Mouse (Mus musculus) c-Kit-positive CD71-positive TER-119-negative erythroid progenitor cells, embryonic 14.5 days (primary cell): Measurements from ENCODE around the gene Mark2.
"Not testable (repeated sequence)": the region's sequence is repeated elsewhere in the genome, so short reads cannot be mapped to it uniquely, and the experiment has no call there.

ENCODE experiments used
- DNase-seq: peaks from one replicate; pipeline ENCODE4 v3.0.0-alpha.2; 2013; ENCODE audit warnings: low read depth

Mark2 gene

DNA sequence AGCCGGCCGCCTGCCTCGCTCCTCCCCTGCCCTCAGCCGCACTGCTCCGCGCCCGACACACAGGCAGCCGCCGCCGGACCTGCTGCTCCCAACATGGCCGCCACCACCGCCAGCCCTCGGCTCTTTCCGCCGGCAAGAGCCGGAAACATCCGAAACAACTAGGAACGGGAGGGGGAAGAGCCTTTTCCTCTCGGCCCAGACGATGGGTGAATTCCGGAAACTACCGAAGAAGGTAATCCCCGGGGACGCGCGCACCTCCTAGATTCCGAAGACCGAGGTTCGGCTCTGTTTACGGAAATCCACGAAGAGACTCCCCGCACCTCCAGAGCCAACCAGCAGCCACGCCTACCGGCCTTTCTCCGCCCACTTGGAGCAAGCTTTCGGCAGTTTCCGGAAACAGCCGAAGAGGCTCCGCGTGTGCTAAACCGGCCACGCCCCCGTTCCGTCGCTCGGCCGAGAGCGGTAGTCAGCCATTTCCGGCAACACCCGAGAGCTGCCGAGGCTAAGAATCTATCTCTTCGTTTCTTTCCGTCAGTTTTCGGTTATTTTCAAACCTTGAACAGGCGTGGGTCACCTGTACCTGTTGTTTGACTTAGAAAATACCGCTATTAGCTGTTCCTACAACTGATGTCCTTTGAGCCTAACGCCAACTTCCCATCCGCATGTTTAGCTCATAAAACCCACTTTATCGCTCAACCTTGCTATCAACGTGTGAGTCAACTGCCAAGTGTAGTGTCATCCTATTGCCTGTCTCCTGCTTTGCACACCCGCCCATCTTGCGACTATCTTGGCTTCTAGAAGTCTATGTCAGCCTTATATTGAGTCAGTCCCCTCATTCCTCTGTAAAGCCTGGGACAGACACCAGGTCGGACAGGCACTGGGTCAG, at the start of gene Mark2:
Gene Mark2, minus strand, starts transcription at position 349 of the 886 bp plus-strand sequence.
- peak; percentile 100 for DNase-seq

DNA sequence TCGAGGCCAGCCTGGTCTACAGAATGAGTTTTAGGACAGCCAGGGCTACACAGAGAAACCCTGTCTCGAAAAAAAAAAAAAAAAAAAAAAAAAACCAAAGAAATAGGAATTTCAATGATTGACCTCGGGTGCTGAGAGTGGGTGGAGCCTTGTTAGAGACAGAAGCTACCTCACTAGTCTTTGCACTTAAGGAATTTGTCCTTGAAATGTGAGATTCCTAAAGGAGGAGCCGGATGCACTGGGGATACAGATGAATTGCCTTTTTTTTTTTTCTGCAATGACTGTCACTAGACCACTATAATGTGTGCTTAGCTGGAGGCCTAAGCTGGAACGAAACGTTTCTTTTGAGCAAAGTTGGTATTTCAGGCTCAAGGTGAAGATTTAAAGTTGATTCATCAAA, 46.8 kb upstream of the Mark2 start:
- DNase-seq, result no peak

DNA sequence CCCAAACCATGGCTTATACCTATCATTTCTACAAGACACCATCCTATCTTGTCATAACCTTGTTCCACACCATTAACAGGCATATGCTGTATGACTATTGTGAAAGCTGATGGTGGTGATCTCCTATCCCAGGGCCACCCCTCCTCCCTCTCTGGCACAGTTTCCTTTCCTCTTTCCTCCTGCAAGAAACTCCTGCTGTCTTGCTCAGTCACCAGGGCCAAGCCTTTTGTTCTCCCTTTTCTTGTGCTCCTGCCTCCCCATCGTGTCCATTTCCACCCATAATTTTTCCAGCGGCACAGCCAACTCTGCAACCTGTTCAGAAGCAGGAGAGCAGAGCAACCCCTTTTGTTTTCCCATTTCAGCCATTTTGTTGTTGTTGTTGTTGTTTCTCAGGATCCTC, 44.4 kb upstream of the Mark2 start:
- DNase-seq, result no peak

DNA sequence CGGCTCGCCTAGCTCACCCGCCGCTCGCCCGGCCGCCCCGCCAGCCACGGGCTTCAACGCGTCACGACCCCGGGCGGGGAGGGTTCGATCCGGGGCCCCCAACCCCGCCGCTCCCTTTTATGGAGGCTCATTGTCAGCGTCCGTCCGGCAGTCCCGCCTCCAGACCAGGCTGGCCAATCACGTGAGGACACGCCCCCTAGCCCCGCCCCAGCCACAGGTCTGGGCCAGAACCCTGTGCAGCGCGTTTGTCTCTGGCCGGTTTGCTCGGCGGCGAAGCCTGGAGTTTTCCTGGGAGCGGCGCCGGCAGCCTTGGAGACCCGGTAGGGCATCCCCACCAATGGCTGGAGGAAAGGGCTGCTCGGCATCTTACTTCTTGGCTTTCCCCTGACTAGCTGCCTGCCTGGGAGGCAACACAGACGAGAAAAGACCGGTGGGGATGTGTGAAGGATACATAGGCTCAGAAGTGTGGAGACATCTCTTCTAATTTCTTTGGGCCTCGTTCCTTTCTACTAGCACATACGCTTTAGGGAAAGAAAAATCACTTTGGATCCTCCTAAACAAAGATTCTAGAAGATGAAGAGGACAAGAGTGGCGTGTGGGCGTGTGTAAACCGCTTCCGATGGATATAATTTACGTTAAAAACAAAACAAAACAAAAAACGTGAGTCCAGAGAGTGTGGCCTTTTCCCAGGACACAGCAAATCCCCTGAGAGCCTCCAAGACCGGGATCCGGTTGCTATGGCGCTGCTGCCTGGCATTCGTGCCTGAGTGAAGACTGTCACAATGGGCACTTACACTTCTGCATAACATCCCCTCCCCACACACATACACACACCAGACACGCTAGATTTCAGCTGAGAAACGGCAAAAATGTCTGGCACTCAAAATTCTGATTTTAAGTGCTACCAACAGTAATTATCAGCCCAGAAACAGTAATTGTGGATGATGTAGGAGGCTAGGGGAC, 41.5 kb upstream of the Mark2 start, which contains the start of gene Spindoc:
Gene Spindoc, minus strand, starts transcription at position 92 of the 963 bp plus-strand sequence.
- DNase-seq, result peak; percentile 87

DNA sequence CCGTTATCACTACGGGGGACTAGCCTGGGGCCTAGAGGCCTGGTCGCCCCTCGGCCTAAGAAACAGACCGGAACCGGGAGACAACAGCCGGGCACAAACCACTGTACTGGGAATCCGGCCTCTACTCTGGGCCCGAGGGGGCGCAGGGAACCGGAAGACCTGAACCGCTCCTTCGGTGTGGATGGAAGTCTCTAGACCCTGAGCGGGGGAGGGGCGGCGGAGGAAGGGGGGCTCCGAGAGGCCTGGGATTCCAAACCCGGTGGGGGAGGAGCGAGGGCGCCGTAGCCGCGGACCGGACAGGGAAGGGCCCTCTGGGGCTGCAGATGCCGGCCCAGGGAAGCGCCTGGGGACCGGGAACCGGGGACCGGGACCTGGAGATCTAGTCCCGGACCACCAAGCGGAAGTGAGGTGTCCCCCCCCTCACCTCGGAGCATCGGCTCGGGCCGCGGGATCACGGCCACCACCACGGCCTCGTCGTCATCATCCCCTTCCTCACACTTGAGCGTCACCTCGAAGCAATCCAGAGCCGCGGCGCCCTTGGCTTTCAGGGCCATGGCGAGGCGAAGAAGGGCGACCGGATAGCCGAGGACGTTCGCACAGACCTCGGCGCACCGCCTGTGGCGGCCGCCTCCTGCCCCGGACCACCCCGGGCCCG, 40.7 kb upstream of the Mark2 start:
- DNase-seq, result no peak

DNA sequence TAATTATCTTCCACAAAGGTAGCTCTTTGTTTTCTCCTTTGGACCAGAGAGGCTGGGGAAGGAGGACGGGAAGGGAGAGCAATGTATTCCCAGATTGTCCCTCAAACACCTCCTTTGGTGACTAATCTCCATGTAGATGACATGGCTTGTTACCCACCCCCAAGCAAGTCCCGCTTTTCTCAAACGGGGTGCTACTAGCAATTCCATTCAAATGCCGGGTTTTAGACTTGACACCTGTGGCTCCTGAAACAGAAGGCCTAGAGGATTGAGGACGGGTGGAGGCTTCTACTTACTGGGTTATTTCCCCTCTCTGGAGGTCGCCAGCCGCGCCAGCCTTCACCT, 40.2 kb upstream of the Mark2 start:
- no peak for DNase-seq

DNA sequence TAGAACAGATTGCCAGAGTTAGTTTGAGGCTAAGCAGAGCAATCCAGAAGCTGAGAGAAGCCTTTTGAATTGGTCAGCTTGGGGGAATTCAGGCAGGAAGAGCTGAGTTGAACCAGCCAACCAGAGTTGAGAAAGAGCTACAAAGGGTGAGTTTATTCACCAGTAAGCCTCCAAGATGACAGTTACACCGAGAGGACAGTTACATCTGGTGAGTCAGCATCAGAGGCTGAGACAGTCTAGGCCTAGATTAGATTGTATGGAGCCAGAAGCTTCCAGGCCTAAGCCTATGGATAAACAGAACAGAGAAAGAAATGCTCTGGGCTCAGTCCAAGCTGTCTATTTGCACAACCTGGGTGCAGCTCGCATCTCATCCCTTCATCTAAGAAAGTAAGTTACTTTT, 36.0 kb upstream of the Mark2 start:
- no peak for DNase-seq

DNA sequence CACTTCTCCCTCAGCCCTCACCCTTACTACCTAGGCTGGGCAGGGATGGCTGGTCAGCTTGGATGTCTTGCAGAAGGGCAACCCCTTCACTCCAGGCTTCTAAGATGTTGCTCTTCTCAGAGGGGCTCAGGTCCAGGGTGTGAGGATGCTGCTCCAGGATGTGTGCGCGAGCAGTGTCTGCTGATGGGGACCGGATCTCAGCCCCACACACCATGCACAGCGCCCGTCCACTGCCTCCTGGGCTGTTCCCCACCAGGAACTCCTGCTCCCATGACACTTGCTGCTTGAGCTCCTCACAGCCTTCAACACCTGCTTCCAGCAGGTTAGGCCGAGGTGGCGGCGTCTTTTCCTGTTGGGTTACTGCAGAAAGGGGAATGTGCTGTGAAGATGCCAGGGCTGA, 32.8 kb upstream of the Mark2 start:
- DNase-seq, result no peak

DNA sequence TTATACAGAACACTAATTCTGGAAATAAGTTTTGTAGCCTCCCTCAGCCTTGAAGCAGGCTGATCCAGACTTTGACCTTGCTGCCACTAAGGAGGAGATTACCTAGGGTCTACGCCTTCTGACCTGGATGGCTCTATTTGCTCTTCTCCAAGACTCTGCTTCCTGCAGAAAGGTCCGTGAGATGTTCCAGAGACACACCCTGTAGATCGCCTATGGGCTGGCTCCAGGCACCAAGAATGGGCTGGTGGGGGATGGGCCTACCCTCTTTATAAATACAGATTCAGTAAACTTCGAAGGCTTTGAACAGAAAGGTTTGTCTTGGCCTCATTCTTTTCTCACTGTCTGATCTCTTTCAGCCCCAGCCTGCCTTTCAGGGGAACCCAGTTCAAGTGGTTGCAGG, 27.8 kb upstream of the Mark2 start:
- DNase-seq, result not testable (repeated sequence)

DNA sequence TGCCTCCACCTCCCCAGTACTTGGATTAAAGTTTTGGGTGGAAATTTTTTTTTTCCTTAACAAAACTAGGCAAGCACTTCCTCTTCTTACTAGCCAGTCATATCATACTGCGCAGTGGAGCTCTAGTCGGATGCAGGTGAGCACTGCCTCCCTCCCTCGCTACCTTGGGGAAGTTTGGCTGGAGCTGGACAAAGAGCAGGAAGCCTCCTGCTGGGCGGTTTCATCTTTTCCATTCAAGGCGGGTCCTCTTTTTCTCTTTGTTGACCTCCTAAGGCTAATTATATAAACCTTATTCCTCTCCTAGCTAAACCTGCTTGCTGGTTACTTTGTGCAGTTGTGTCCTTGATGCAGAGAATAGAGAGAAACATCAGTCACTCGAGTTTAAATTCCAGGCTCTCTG, 12.0 kb upstream of the Mark2 start:
- DNase-seq, result no peak

DNA sequence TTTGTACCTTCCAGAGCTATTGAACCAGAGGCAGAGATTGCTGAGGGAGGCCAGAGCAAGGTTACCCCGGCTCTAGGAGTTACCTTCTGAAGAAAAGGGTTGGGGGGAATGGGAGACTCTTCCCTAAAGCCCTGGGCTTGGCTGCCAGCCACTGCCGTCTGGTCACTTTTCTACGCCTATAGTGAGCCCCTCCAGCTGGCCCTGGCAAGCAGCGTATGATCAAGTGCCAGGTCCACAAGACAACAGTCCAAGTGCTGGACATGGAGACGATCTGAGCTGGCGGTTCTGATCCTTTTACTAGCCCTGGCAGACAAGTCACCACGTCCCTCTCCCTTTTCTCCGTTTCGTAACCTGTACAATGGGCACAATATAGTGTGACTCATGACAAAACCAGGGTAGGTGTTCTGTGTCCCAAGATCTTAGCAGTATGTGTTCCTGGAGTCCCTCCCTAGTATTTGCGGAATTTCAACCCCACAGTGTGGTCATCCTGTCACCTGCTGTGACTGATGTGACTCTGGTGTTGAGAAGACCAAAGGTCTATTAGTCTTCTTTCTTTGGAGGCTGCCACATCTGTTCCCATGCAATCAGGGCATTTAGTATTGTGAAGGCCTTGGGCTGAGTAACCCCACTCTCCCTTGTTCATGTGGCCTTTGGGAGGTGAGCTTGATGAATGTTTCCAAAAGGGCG, 11.3 kb upstream of the Mark2 start:
- DNase-seq, result no peak

DNA sequence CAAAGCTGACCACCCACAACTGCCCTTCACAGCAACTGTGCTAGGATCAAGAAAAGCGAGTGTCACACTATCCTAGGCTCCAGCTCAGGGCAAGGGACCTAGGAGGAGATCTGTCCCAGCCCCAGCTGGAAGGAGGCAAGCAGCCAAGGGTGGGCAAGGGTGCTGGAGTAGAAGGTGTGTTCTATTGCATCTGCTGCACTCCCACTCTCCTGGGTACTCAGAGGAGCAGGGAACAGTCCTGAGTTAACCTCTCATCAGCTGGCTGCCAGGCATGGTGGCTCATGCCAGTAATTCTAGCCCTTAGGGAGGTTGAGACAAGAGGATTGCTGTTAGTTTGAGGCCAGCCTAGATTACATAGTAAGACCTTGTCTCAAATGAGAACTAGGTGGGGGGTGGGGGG, 8.3 kb upstream of the Mark2 start:
- DNase-seq, result no peak

DNA sequence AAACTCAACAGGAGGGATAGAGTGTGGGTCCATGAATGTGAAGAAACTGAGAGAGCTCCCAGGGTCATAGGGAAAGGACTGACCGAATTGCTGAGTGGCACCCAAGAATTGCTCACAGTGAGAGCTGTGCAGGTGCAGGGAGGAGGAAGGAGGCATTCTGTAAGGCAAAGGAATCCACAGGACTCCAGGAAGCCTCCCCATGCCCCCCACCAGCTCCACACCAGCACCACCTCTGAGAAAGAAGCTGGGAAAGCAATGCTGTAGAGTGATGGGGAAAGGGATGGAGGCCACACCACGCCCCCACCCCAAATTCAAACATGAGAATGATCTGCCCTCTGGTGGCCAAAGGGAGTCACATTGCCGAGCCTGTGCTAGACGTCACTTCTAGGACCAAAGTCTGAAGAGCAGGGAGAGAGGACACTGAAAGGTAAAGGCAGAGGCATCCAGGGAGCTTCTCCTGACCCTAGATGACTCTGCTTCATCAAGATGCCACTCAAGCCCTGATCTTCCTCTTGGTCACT, 3.6 kb upstream of the Mark2 start:
- DNase-seq, result no peak

DNA sequence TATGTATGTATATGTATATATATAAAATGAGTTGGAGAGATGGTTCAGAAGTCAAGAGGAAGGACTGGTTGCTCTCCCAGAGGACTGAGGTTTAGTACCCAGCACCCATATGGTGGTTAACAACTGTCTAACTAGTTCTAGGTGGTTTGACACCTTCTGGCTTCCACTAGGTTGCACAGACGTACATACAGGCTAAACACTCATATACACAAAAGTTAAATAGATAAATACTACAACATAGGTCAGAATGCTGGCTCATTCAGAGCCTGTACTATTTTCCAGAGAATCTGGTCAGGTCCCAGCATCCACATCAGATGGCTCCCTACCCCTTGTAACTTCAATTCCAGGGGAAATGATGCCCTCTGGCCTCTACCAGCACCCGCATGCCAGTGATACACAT, 986 bp upstream of the Mark2 start:
- no peak for DNase-seq

DNA sequence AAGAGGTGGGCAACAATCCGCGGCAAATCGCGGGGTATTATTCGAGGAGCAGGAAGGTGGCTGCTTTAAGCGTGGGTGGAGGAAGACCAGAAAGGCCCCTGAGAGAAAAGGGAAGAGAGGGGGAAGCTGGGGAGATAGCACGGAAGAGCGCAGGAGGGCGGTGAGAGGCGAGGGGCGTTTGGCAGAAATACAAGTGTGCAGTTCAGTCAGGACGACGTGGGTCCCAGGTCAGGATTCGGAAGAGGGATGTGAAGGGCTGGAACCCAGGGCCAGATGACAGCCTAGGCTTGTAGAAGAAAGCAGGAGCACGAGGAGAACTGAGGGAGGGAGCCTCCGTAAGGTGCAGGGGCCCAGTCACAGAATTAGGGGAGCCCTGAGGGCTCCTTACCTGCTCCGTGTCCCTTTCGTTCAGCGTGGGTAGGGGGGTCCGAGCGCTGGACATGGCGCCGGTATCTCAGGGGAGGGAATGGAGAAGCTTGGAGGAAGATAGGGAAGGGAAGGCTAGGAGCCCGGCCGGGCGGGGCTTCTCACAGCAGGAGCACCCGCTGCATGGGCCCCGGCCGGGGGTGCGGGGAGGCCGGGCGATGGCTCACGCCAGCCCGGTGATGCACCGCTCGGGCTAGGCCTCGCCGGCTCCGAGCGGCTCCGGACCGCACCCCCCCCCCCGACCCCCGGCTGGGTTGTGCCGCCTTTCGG, 732 bp downstream of the Mark2 start:
- no peak for DNase-seq

DNA sequence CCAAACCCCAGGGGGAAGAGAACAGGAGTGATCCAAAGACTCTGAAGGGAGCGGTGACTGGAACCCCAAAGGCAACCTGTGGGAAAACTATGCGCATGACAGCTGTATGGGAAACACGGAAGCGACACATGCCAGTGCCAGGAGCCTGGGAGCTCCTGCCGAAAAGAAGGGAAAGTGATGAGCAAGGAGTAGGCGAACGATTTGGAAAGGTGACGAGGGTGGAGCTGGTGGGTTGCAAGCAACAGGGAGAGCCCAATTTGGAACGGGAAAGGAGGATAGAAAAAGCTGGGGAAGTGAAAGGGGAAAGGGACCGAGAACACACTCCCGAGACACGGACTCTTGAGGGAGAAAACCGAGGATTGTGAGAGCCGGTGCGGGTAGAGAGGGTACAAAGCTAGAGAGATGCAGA, 1.3 kb downstream of the Mark2 start:
- no peak for DNase-seq

DNA sequence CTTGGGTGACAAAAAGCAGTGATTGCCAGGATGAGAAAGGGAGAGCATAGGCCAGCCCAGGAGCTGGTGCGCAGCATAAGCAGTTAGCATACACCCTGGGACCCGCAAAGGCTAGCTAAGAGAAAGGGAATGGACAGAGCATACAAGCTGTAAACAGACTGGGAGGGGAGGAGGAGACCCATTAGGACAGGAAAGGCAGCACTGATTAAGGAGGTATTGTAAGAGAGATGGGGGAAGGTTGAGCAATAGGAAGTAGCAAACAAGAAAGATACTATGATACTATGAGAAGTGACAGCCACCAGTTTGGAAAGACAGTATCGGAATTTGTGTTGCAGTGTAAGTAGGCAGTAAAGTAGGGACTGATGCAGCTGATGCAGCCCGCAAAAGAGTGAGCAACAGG, 1.8 kb downstream of the Mark2 start:
- no peak for DNase-seq

DNA sequence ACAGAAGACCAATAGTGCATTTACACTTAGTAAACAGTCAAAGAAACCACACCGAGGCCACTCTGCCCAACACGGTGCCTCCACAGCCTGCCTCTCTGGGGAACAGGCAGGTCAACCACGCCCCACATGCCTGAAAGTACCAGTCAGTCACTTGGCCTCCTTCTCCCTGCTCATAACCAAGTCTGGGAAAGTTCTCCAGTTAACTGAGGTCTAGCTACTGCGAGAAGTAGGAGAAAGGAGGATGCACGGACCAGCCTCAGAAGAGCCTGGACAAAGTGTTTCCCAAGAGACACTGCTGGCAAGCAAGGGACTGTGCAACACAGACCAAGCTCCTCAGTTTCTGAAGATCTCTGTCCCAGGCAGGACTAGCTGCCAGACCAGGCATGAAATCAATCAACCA, 2.6 kb downstream of the Mark2 start:
- no peak for DNase-seq

DNA sequence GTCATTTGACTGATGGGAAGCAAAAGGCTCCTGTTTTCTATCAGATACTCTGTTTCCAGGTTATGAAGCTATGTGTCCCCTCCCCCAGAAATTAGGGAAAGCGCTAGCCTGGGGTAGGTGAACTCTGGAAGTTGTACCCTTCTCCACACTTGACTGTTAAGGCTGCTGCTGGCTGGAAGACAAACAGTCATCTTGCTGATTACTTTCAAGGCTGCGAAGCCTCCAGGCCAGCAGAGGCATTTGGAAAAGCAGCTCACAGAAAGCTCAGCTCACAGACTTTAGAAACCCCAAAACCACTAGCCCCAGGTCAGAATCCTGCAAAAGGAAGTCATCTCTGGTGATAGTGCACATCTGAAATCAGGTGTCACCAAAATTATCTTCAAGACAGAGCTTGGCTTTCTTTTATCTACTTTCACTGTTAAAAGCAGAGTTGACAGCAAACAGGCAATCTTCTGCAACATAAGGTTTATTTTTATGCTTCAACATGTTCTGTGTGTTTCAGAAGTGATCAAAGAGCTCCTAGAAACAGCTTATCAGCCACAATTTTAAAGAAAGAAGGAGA, 3.8 kb downstream of the Mark2 start:
- DNase-seq, result no peak

DNA sequence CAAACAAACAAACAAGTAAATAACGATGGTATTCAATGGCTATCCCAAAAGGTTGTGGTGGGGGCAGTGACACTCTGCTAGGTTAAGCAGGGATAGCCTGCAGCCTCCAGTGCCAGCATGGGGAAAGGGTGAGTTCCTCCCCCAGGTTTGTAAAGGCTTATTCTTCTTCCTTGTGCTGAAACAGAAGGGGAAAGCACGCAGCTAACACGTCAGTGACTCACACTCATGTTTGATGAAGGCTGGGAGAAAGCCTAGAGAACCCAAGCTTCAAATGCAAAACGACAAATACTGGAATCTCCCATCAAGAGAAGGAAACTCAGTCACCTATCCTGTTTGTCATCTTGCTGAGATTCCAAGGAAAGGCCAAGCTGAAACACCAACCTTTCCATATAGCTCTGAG, 6.0 kb downstream of the Mark2 start:
- DNase-seq, result no peak

DNA sequence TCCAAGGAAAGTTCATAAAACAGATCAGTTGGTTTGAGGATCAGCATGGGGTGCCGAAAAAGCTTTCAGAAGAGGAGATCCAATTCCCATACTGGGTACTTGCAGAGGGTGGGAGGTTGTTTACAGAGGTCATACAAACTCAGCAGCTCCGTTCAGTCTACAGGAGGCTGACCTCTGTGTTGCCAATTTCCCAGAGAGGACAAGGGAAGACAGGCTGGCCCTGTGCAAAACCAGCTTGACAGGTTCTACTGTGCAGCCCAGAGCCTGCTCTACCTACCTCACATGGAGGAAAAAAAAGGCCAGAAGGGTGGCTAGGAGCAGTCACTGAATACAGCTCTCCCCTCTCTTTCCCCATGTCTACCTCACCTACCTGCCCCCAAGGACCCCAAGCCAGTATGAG, 7.6 kb downstream of the Mark2 start:
- no peak for DNase-seq
